Mouse (Mus musculus) intestine, embryonic 14.5 days (tissue): ENCODE results near the gene Map4k4. TPM values are rescaled to one million over a fixed set of nuclear protein-coding genes. Genes with fewer than 3 reads are reported as not detected.
A peak's percentile ranks its signal among the peaks of the same experiment; 100 is the strongest.

ENCODE experiments used
- ATAC-seq: fragments of 200-750 bp; cut with Nextera tagmentation; replicated peaks from 2 replicates; pipeline ENCODE4 v1.8.0; 2017; ENCODE audit warnings: low read depth, moderate number of reproducible peaks, moderate TSS enrichment, moderate library complexity; ENCODE audit not compliant: low FRiP score, low TSS enrichment
- DNase-seq: peaks from one replicate; pipeline ENCODE4 v3.0.0-alpha.2; 2018; ENCODE audit warnings: low spot score
- H3K27ac ChIP-seq: fragments of 300-500 bp; sonication (generic); 2 replicates; pipeline ENCODE4 v1.5.1; 2014; ENCODE audit warnings: low read depth, mild to moderate bottlenecking, control low read depth
- H3K27me3 ChIP-seq: fragments of 300-500 bp; sonication (generic); replicated peaks from 2 replicates; pipeline ENCODE4 v1.6.1; 2014; ENCODE audit warnings: low read length, control low read depth; ENCODE audit not compliant: control insufficient read depth, insufficient read depth
- H3K36me3 ChIP-seq: fragments of 300-500 bp; sonication (generic); 2 replicates; pipeline ENCODE4 v1.6.1; 2014; ENCODE audit warnings: low read length, control low read depth; ENCODE audit not compliant: control insufficient read depth, insufficient read depth
- H3K4me1 ChIP-seq: fragments of 300-500 bp; sonication (generic); replicated peaks from 2 replicates; pipeline ENCODE4 v1.6.1; 2014; ENCODE audit warnings: low read length, control low read depth, mixed read lengths; ENCODE audit not compliant: control insufficient read depth, insufficient read depth
- H3K4me2 ChIP-seq: fragments of 300-500 bp; sonication (generic); 2 replicates; pipeline ENCODE4 v1.6.1; 2014; ENCODE audit warnings: low read length
- H3K4me3 ChIP-seq: fragments of 300-500 bp; sonication (generic); 2 replicates; pipeline ENCODE4 v1.5.1; 2014; ENCODE audit warnings: low read depth, low read length, control low read depth, mixed read lengths
- H3K9ac ChIP-seq: fragments of 300-500 bp; sonication (generic); 2 replicates; pipeline ENCODE4 v1.6.1; 2014; ENCODE audit warnings: mild to moderate bottlenecking, low read length
- H3K9me3 ChIP-seq: fragments of 300-500 bp; sonication (generic); 2 replicates; pipeline ENCODE4 v1.6.1; 2016; ENCODE audit warnings: low read length, control low read depth; ENCODE audit not compliant: control insufficient read depth
- WGBS: fragments of 180-500 bp; shearing (Covaris S2); extraction: QIAGEN DNeasy Blood & Tissue Kit; methylation state at CpG from one replicate; pipeline ENCODE4 v1.1.7; 2014; 5-methylcytosine and 5-hydroxymethylcytosine counted together
- polyA plus RNA-seq: library from polyadenylated mRNA; unstranded; fragments of >200 nt; fragmentation: Nextera tagmentation; extraction: Ambion mirVana; gene quantifications from 2 replicates; pipeline ENCODE4 v1.2.1, GENCODE M21; 2014

Gene Map4k4
- polyA plus RNA-seq, 1 experiment from 2014 or later, result 35.4 TPM

GRCm38 (mm10) chr1:39965461-39965860 is 64.7 kb downstream of the Map4k4 start:
- Histone ChIP-seq H3K4me1 (peaks cover 17% of the 10 kb centered on the region), H3K9ac (no peak overlapping the region), H3K4me3 (no peak overlapping the region), H3K9me3 (no peaks in the 10 kb centered on the region), H3K36me3 (peaks cover 27% of the 10 kb centered on the region), H3K4me2 (no peak overlapping the region), H3K27me3 (no peaks in the 10 kb centered on the region), H3K27ac (no peak overlapping the region)
- WGBS, result 38% methylated on average over 3 of the region's 3 CpGs
- ATAC-seq (no peak), DNase-seq (no peak)

- no peak overlapping the region for H3K27ac ChIP-seq
- H3K36me3 ChIP-seq, result peaks cover 12% of the 10 kb centered on the region
- H3K4me1 ChIP-seq, result peaks cover 12% of the 10 kb centered on the region
- no peak overlapping the region for H3K4me3 ChIP-seq
- ATAC-seq (no peak), DNase-seq (no peak)
- H3K4me2 ChIP-seq, result no peak overlapping the region
- 63% methylated on average over 7 of the region's 7 CpGs for WGBS
- H3K9me3 ChIP-seq, result no peaks in the 10 kb centered on the region
- H3K9ac ChIP-seq, result no peak overlapping the region
- no peaks in the 10 kb centered on the region for H3K27me3 ChIP-seq
Observed at GRCm38 (mm10) chr1:39968999-39969398, 68.3 kb downstream of the Map4k4 start.

- Histone ChIP-seq H3K27me3 (no peaks in the 10 kb centered on the region), H3K9ac (no peak overlapping the region), H3K4me1 (peaks cover 9% of the 10 kb centered on the region), H3K4me2 (no peak overlapping the region), H3K4me3 (no peak overlapping the region), H3K27ac (no peak overlapping the region), H3K9me3 (no peaks in the 10 kb centered on the region), H3K36me3 (peaks cover 16% of the 10 kb centered on the region)
- ATAC-seq (no peak), DNase-seq (no peak)
- WGBS, result 73% methylated on average over 2 of the region's 2 CpGs
Observed at GRCm38 (mm10) chr1:39969771-39970406, 69.2 kb downstream of the Map4k4 start.

- H3K4me2 ChIP-seq, result no peak overlapping the region
- peaks cover 41% of the 10 kb centered on the region for H3K36me3 ChIP-seq
- no peaks in the 10 kb centered on the region for H3K9me3 ChIP-seq
- H3K4me3 ChIP-seq, result no peak overlapping the region
- DNase-seq (no peak), ATAC-seq (no peak)
- H3K27ac ChIP-seq, result no peak overlapping the region
- H3K27me3 ChIP-seq, result no peaks in the 10 kb centered on the region
- WGBS, result 82% methylated on average over 7 of the region's 7 CpGs
- H3K4me1 ChIP-seq, result no peaks in the 10 kb centered on the region
- H3K9ac ChIP-seq, result no peak overlapping the region
Observed at GRCm38 (mm10) chr1:39972411-39972810, 71.7 kb downstream of the Map4k4 start.

- H3K9me3 ChIP-seq, result no peaks in the 10 kb centered on the region
- no peak overlapping the region for H3K4me3 ChIP-seq
- H3K36me3 ChIP-seq, result peaks cover 56% of the 10 kb centered on the region
- ATAC-seq (no peak), DNase-seq (no peak)
- no peaks in the 10 kb centered on the region for H3K27me3 ChIP-seq
- 81% methylated on average over 4 of the region's 4 CpGs for WGBS
- no peak overlapping the region for H3K27ac ChIP-seq
- no peak overlapping the region for H3K4me2 ChIP-seq
- no peaks in the 10 kb centered on the region for H3K4me1 ChIP-seq
- no peak overlapping the region for H3K9ac ChIP-seq
Observed at GRCm38 (mm10) chr1:39973911-39974310, 73.2 kb downstream of the Map4k4 start.

GRCm38 (mm10) chr1:39975005-39975404 is 74.3 kb downstream of the Map4k4 start:
- no peak overlapping the region for H3K4me2 ChIP-seq
- H3K36me3 ChIP-seq, result peaks cover 64% of the 10 kb centered on the region
- no peaks in the 10 kb centered on the region for H3K9me3 ChIP-seq
- ATAC-seq, result no peak
- no peak overlapping the region for H3K27ac ChIP-seq
- no peaks in the 10 kb centered on the region for H3K4me1 ChIP-seq
- no peak overlapping the region for H3K4me3 ChIP-seq
- DNase-seq, result no peak
- 90% methylated on average over 2 of the region's 2 CpGs for WGBS
- H3K9ac ChIP-seq, result no peak overlapping the region
- no peaks in the 10 kb centered on the region for H3K27me3 ChIP-seq

GRCm38 (mm10) chr1:39976107-39976506 is 75.4 kb downstream of the Map4k4 start:
- DNase-seq (no peak), ATAC-seq (no peak)
- Histone ChIP-seq H3K27me3 (no peaks in the 10 kb centered on the region), H3K9ac (no peak overlapping the region), H3K9me3 (no peaks in the 10 kb centered on the region), H3K27ac (no peak overlapping the region), H3K4me1 (no peaks in the 10 kb centered on the region), H3K4me3 (no peak overlapping the region), H3K4me2 (no peak overlapping the region), H3K36me3 (peaks cover 74% of the 10 kb centered on the region)
- WGBS, result 86% methylated on average over 2 of the region's 2 CpGs

- WGBS, result 74% methylated on average over 11 of the region's 11 CpGs
- 0 out of 2 replicates have a peak, but pooled peaks have one; percentile 23 for ATAC-seq
- H3K36me3 ChIP-seq, result peaks cover 83% of the 10 kb centered on the region
Observed at GRCm38 (mm10) chr1:39976847-39977744, 76.4 kb downstream of the Map4k4 start.

More at GRCm38 (mm10) chr1:39976847-39977744, 76.4 kb downstream of the Map4k4 start:
- Histone ChIP-seq H3K27ac (no peak overlapping the region), H3K9me3 (no peaks in the 10 kb centered on the region), H3K27me3 (no peaks in the 10 kb centered on the region), H3K4me3 (no peak overlapping the region), H3K4me1 (no peaks in the 10 kb centered on the region), H3K4me2 (no peak overlapping the region), H3K9ac (no peak overlapping the region)
- DNase-seq, result no peak
